Mouse (Mus musculus) C2C12 (cell line): Measurements from ENCODE around the gene Yjefn3.

Experiments
- CTCF ChIP-seq: IDR thresholded peaks from one replicate; pipeline ENCODE4 v1.5.1; 2011; ENCODE audit not compliant: control insufficient read depth, insufficient read depth, insufficient read length
- MAX ChIP-seq: IDR thresholded peaks from one replicate; pipeline ENCODE4 v1.6.1; 2011; ENCODE audit warnings: mild to moderate bottlenecking, control low read depth
- USF1 ChIP-seq: IDR thresholded peaks from one replicate; pipeline ENCODE4 v1.6.1; 2011; ENCODE audit warnings: low read depth, mild to moderate bottlenecking, control low read depth, moderate library complexity

- TF ChIP-seq CTCF (no peak), USF1 (no peak), MAX (no peak)
These were observed 13.6 kb downstream of the Yjefn3 start for GRCm38 (mm10) chr8:69888902-69889301.
